Mouse (Mus musculus): Measurements from ENCODE around the gene Zdhhc5. TPM values are rescaled to one million over a fixed set of nuclear protein-coding genes. Genes with fewer than 3 reads are reported as not detected.

Zdhhc5 gene
- polyA plus RNA-seq, 1 experiment, result 59.6 TPM

DNA sequence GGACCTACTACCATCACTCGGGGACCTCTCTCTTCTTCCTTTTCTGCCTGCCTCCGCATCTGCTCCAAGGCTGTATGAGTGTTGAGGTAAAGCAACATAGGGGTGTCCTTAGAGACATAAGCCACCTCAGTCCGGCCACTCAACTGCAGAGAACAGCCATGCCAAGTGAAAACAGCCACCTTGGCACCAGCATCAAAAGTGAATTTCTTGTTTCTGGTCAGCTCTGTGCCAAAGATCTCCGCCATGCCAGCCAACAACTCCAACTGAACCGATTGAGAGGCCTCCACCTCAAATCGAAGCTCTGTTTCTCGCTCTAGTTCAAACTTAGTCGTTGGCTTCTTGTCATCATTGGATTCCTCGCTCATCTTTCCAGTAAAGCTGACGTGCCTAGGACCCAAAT, 10.8 kb upstream of the Zdhhc5 start:
- no peak overlapping the region for H3K27ac ChIP-seq (ENCODE audit: insufficient read depth, low read depth, low read length)
- TF ChIP-seq POLR2A (IDR thresholded peaks at IDR 0.05; ENCODE audit: low read depth, low read length) (no peak), CTCF (conservative IDR thresholded peaks at IDR 0.05; ENCODE audit: insufficient read depth, insufficient read length, low read depth, low read length) (no peak)
- no peak for DNase-seq
- H3K27me3 ChIP-seq (replicated peaks; ENCODE audit: control insufficient read depth, insufficient read depth, low read length), result no peaks in the 10 kb centered on the region
- 94% methylated on average over 10 of the region's 10 CpGs for WGBS
- peaks cover 3% of the 10 kb centered on the region for H3K36me3 ChIP-seq (ENCODE audit: control insufficient read depth, insufficient read depth, low read length)
- peaks cover 3% of the 10 kb centered on the region for H3K4me1 ChIP-seq (ENCODE audit: control insufficient read depth, insufficient read depth, low read length)
- H3K4me3 ChIP-seq (ENCODE audit: insufficient read depth, low read depth, low read length), result no peak overlapping the region

DNA sequence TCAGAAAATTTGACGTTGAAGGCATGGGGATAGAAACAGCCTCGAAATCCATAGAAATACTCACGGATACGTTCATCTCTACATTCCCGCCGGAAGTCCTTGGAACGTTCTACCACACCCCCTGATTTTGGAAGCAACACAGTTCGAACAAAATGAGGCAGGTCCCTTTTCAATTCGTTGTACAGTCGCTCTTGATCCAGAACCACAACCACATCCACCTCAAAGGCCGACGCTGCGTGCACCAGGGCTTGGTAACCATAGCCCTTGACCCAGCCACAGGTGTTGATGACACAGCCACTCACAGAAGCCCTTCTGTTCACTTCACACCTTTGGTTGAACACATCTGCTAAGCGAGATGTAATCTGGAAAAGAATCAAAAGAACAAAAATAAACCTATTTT, 8.9 kb upstream of the Zdhhc5 start:
- Histone ChIP-seq H3K4me3 (ENCODE audit: insufficient read depth, low read depth, low read length) (no peak overlapping the region), H3K27ac (ENCODE audit: insufficient read depth, low read depth, low read length) (no peak overlapping the region), H3K36me3 (ENCODE audit: control insufficient read depth, insufficient read depth, low read length) (peaks cover 3% of the 10 kb centered on the region), H3K27me3 (replicated peaks; ENCODE audit: control insufficient read depth, insufficient read depth, low read length) (no peaks in the 10 kb centered on the region), H3K4me1 (ENCODE audit: control insufficient read depth, insufficient read depth, low read length) (peaks cover 3% of the 10 kb centered on the region)
- TF ChIP-seq POLR2A (IDR thresholded peaks at IDR 0.05; ENCODE audit: low read depth, low read length), result no peak
- no peak for TF ChIP-seq CTCF (conservative IDR thresholded peaks at IDR 0.05; ENCODE audit: insufficient read depth, insufficient read length, low read depth, low read length)
- DNase-seq, result no peak
- 93% methylated on average over 14 of the region's 14 CpGs for WGBS

DNA sequence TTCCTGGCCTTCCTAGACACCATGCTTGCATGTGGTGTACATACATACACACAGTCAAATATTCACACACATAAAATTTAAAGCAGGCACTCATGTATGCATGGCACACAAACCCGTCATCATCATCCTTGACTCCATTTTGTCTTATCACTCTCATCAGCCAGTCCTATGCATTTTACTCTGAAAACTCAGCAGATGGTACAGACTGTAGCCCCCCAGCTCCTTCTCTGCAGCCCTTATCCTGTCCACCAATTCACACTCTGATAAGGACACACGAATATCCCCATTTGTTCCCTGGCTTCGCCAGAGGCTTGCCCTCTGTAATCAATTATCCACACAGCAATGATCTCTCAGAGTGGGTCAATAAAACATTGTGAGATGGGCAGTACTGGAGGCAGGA, 6.2 kb upstream of the Zdhhc5 start:
- WGBS, result 89% methylated on average over 3 of the region's 3 CpGs

DNA sequence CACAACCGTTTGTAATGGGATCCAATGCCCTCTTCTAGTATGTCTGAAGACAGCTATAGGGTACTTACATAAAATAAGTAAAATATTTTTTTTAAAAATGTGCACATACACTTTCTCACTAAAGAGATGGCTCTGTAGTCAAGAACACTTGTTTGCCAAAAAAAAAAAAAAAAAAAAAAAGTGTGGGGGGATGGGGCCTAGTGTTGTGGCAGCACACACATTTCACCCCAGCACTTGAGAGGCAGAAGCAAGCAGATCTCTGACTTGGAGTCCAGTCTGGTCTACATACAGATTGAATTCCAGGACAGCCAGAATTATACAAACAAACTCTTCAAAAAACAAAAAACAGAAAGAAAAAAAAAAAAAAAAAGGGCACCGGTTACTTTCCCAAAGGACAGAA, 5.7 kb upstream of the Zdhhc5 start:
- Histone ChIP-seq H3K4me3 (ENCODE audit: insufficient read depth, low read depth, low read length) (no peak overlapping the region), H3K4me1 (ENCODE audit: control insufficient read depth, insufficient read depth, low read length) (no peaks in the 10 kb centered on the region; the same call in none of the 2 replicates), H3K27me3 (replicated peaks; ENCODE audit: control insufficient read depth, insufficient read depth, low read length) (no peaks in the 10 kb centered on the region), H3K36me3 (ENCODE audit: control insufficient read depth, insufficient read depth, low read length) (peaks cover 3% of the 10 kb centered on the region), H3K27ac (ENCODE audit: insufficient read depth, low read depth, low read length) (no peak overlapping the region)
- no peak for DNase-seq
- 90% methylated on average over 2 of the region's 2 CpGs for WGBS
- no peak for TF ChIP-seq POLR2A (IDR thresholded peaks at IDR 0.05; ENCODE audit: low read depth, low read length)
- no peak for TF ChIP-seq CTCF (conservative IDR thresholded peaks at IDR 0.05; ENCODE audit: insufficient read depth, insufficient read length, low read depth, low read length)

More for the DNA sequence above, 6.2 kb upstream of the Zdhhc5 start:
- DNase-seq, result no peak
- TF ChIP-seq POLR2A (IDR thresholded peaks at IDR 0.05; ENCODE audit: low read depth, low read length) (no peak), CTCF (conservative IDR thresholded peaks at IDR 0.05; ENCODE audit: insufficient read depth, insufficient read length, low read depth, low read length) (no peak)
- Histone ChIP-seq H3K4me1 (ENCODE audit: control insufficient read depth, insufficient read depth, low read length) (no peaks in the 10 kb centered on the region; the same call in none of the 2 replicates), H3K36me3 (ENCODE audit: control insufficient read depth, insufficient read depth, low read length) (peaks cover 3% of the 10 kb centered on the region), H3K27ac (ENCODE audit: insufficient read depth, low read depth, low read length) (no peak overlapping the region), H3K27me3 (replicated peaks; ENCODE audit: control insufficient read depth, insufficient read depth, low read length) (no peaks in the 10 kb centered on the region), H3K4me3 (ENCODE audit: insufficient read depth, low read depth, low read length) (no peak overlapping the region)

DNA sequence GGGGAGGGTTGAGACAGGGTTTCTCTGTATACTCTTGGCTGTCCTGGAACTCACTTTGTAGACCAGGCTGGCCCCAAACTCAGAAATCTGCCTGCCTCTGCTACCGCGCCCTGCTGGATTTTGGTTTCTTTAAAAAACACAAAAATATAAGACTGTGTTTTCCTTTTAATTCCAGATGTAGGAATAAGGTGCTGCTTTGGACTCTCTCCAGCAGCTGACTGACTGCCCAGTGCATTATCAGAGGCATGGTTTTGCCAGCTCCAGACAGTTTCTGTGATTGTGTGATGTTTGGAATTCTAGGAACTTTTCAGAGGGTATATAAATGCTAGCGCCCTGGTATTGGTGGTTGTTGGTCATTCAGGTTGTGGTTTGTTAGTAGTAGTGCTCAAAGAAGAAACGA, 2.4 kb upstream of the Zdhhc5 start:
- 95% methylated on average over 4 of the region's 4 CpGs for WGBS
- DNase-seq, result no peak
- no peaks in the 10 kb centered on the region; the same call in 1 of the 2 replicates for H3K36me3 ChIP-seq (ENCODE audit: control insufficient read depth, insufficient read depth, low read length)
- no peak overlapping the region for H3K4me3 ChIP-seq (ENCODE audit: insufficient read depth, low read depth, low read length)
- TF ChIP-seq CTCF (conservative IDR thresholded peaks at IDR 0.05; ENCODE audit: insufficient read depth, insufficient read length, low read depth, low read length), result no peak
- TF ChIP-seq POLR2A (IDR thresholded peaks at IDR 0.05; ENCODE audit: low read depth, low read length), result no peak
- no peak overlapping the region for H3K27ac ChIP-seq (ENCODE audit: insufficient read depth, low read depth, low read length)
- H3K4me1 ChIP-seq (ENCODE audit: control insufficient read depth, insufficient read depth, low read length), result peaks cover 4% of the 10 kb centered on the region; the same call in 1 of the 2 replicates
- no peaks in the 10 kb centered on the region for H3K27me3 ChIP-seq (replicated peaks; ENCODE audit: control insufficient read depth, insufficient read depth, low read length)

DNA sequence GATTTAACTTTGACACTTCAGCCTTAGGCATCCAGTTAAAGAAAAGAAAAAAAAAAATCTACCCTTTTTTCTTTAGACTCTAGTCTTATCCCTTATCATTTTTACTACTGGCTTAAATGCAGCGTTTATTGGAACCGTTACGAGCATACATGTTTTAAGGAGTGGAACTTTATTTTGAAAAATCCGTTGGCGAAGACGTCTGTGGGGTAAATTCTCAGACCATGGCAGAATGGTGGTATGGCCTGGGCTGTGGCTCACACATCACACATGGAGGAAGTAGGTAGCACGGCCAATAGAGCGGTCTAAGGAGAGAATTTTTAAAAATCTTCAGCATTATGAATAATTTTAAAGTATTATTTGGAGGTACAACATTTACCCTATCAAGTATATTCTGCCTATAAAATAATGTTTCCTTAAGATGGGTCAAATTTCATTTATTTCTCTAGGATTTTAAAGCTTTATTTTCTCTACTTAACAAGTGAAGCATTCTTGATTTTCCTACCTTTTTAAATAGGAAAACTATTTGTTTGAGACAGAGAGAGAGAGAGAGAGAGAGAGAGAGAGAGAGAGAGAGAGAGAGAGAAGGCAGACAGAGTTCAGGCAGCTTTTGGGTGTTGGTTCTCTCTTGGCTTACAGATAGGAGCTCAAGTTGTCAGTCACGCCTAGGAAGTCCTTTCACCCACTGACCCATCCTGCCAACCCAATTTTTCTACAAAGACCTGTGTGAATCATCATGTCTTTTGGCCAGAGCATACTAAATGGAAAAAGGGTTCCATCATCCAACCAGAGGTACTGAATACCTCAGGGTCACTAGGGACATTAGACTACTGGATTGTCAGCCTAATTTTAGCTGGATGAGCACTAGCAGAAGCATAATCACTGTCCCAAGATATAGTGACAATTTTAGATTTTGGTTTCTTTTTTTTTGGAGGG, 1.7 kb upstream of the Zdhhc5 start:
- Histone ChIP-seq H3K36me3 (ENCODE audit: control insufficient read depth, insufficient read depth, low read length) (no peaks in the 10 kb centered on the region; the same call in 1 of the 2 replicates), H3K27ac (ENCODE audit: insufficient read depth, low read depth, low read length) (peak overlapping the region; percentile 93), H3K27me3 (replicated peaks; ENCODE audit: control insufficient read depth, insufficient read depth, low read length) (no peaks in the 10 kb centered on the region), H3K4me3 (ENCODE audit: insufficient read depth, low read depth, low read length) (peak overlapping the region; percentile 76; the same call in 1 of the 2 replicates), H3K4me1 (ENCODE audit: control insufficient read depth, insufficient read depth, low read length) (peaks cover 4% of the 10 kb centered on the region; the same call in 1 of the 2 replicates)
- TF ChIP-seq POLR2A (IDR thresholded peaks at IDR 0.05; ENCODE audit: low read depth, low read length) (no peak), CTCF (conservative IDR thresholded peaks at IDR 0.05; ENCODE audit: insufficient read depth, insufficient read length, low read depth, low read length) (no peak)
- DNase-seq, result no peak
- 24% methylated on average over 9 of the region's 9 CpGs for WGBS
